Comparison of ENCODE assay signal across 8 mouse cellular contexts in the genomic region with DNA sequence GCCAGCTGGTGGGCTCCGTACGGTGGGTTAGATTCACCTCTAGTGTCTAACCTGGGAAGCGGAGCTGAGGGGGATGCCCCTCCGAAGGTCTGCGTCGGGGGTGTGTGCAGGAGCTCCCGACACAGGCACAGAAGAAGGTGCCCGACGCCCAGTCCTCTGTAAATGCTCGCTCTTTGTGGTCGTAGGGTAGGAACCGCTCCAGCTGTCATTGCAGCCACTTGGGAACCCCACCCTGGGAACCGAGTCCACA. TPM values are rescaled to one million over a fixed set of nuclear protein-coding genes. Genes with fewer than 3 reads are reported as not detected.
DNase-seq lines count a peak whose midpoint lies in the region; ATAC-seq and TF ChIP-seq lines count a peak whose summit lies in the region.

No protein-coding gene starts in this region.

- no peak for TF ChIP-seq CTCF in E14TG2a.4 (conservative IDR thresholded peaks at IDR 0.05; ENCODE audit: low read length)

- no peaks in the 10 kb centered on the region for H3K27me3 ChIP-seq in heart, embryonic 11.5 days (ENCODE audit: control insufficient read depth, insufficient read depth, low read length)
- no peaks in the 10 kb centered on the region for H3K27me3 ChIP-seq in E14TG2a.4 (ENCODE audit: insufficient read depth, low read length)
- H3K27me3 ChIP-seq in forebrain, embryonic 10.5 days (ENCODE audit: poor library complexity, severe bottlenecking) = no peaks in the 10 kb centered on the region
- H3K27me3 ChIP-seq in limb, embryonic 15.5 days = no peaks in the 10 kb centered on the region
- H3K27me3 ChIP-seq in stomach, embryonic 14.5 days (ENCODE audit: control insufficient read depth, insufficient read depth, low read length) = no peaks in the 10 kb centered on the region

- peaks cover 15% of the 10 kb centered on the region for H3K4me1 ChIP-seq in heart, embryonic 11.5 days (ENCODE audit: control insufficient read depth, insufficient read depth, low read length)
- peaks cover 79% of the 10 kb centered on the region for H3K4me1 ChIP-seq in E14TG2a.4 (replicated peaks; ENCODE audit: low read depth, low read length)
- H3K4me1 ChIP-seq in forebrain, embryonic 10.5 days = peaks cover 23% of the 10 kb centered on the region
- peaks cover 23% of the 10 kb centered on the region for H3K4me1 ChIP-seq in limb, embryonic 15.5 days
- peaks cover 13% of the 10 kb centered on the region; the same call in 1 of the 2 replicates for H3K4me1 ChIP-seq in stomach, embryonic 14.5 days (ENCODE audit: control insufficient read depth, insufficient read depth, low read length)

- peak overlapping the region; percentile 82 for H3K4me2 ChIP-seq in heart, embryonic 11.5 days
- peak overlapping the region; percentile 59 for H3K4me2 ChIP-seq in limb, embryonic 15.5 days
- peak overlapping the region; percentile 60 for H3K4me2 ChIP-seq in stomach, embryonic 14.5 days (replicated peaks; ENCODE audit: low read depth, low read length)

- H3K27ac ChIP-seq in heart, embryonic 11.5 days (ENCODE audit: low read depth, low read length) = peak overlapping the region; percentile 93
- peak overlapping the region; percentile 99 for H3K27ac ChIP-seq in forebrain, embryonic 10.5 days
- peak overlapping the region; percentile 97 for H3K27ac ChIP-seq in limb, embryonic 15.5 days
- H3K27ac ChIP-seq in stomach, embryonic 14.5 days (ENCODE audit: low read length) = peak overlapping the region; percentile 94

- peak overlapping the region; percentile 100 for H3K9ac ChIP-seq in heart, embryonic 11.5 days (ENCODE audit: low read depth, low read length)
- peak overlapping the region; percentile 96 for H3K9ac ChIP-seq in limb, embryonic 15.5 days
- H3K9ac ChIP-seq in stomach, embryonic 14.5 days (replicated peaks; ENCODE audit: low read depth, low read length) = peak overlapping the region; percentile 95

- no peak for DNase-seq in heart, adult 11 months
- no peak for DNase-seq in forebrain, embryonic 10.5 days (ENCODE audit: extremely low spot score, low spot score)
- DNase-seq in right cerebral cortex, postnatal 25 days = no peak

- H3K9me3 ChIP-seq in heart, embryonic 11.5 days (replicated peaks; ENCODE audit: control insufficient read depth, low read length) = no peaks in the 10 kb centered on the region
- H3K9me3 ChIP-seq in E14TG2a.4 (ENCODE audit: low read length) = no peaks in the 10 kb centered on the region
- H3K9me3 ChIP-seq in forebrain, embryonic 10.5 days = no peaks in the 10 kb centered on the region
- H3K9me3 ChIP-seq in limb, embryonic 15.5 days = no peaks in the 10 kb centered on the region
- no peaks in the 10 kb centered on the region for H3K9me3 ChIP-seq in stomach, embryonic 14.5 days (ENCODE audit: control insufficient read depth, low read depth, low read length)

- H3K36me3 ChIP-seq in heart, embryonic 11.5 days (ENCODE audit: control insufficient read depth, insufficient read depth, low read length) = peaks cover 22% of the 10 kb centered on the region
- H3K36me3 ChIP-seq in E14TG2a.4 (ENCODE audit: insufficient read depth, low read length) = peaks cover 40% of the 10 kb centered on the region
- H3K36me3 ChIP-seq in forebrain, embryonic 10.5 days (replicated peaks) = peaks cover 39% of the 10 kb centered on the region
- H3K36me3 ChIP-seq in limb, embryonic 15.5 days = peaks cover 37% of the 10 kb centered on the region
- H3K36me3 ChIP-seq in stomach, embryonic 14.5 days (ENCODE audit: control insufficient read depth, insufficient read depth, low read length) = peaks cover 34% of the 10 kb centered on the region

- under 1% methylated on average over 13 of the region's 13 CpGs for WGBS in heart, embryonic 11.5 days (ENCODE audit: insufficient replicate concordance)
- 0% methylated on average over 13 of the region's 13 CpGs for WGBS in forebrain, embryonic 10.5 days
- 0% methylated on average over 13 of the region's 13 CpGs for WGBS in limb, embryonic 15.5 days
- WGBS in stomach, embryonic 14.5 days = under 1% methylated on average over 13 of the region's 13 CpGs

- peak overlapping the region; percentile 99 for H3K4me3 ChIP-seq in heart, embryonic 11.5 days (ENCODE audit: low read depth, low read length)
- H3K4me3 ChIP-seq in E14TG2a.4 (replicated peaks; ENCODE audit: low read length) = peak overlapping the region; percentile 99
- peak overlapping the region; percentile 95 for H3K4me3 ChIP-seq in forebrain, embryonic 10.5 days
- peak overlapping the region; percentile 100 for H3K4me3 ChIP-seq in limb, embryonic 15.5 days
- H3K4me3 ChIP-seq in stomach, embryonic 14.5 days (ENCODE audit: low read depth, low read length) = peak overlapping the region; percentile 99

- peak; percentile 53 for ATAC-seq in heart, embryonic 11.5 days (replicated peaks; ENCODE audit: insufficient number of reproducible peaks, low FRiP score, low TSS enrichment)
- no peak for ATAC-seq in limb, embryonic 15.5 days (ENCODE audit: insufficient number of reproducible peaks, low FRiP score, low TSS enrichment, low read depth)
- ATAC-seq in stomach, embryonic 14.5 days (ENCODE audit: insufficient number of reproducible peaks, insufficient read depth, low FRiP score, low read depth) = peak; percentile 12; the same call in 1 of the 2 replicates
- no peak; the same call in 1 of the 2 replicates for ATAC-seq in granulocyte monocyte progenitor cell, adult 5-6 weeks (replicated peaks; ENCODE audit: poor library complexity, severe bottlenecking)

RNA-seq across cellular contexts. Expression of gene Xbp1, which starts 0.7 kb away (rescaled TPM):
- 141 and 145 TPM in 2 replicates for polyA plus RNA-seq in heart, embryonic 11.5 days (2014; fragmentation: Nextera tagmentation; extraction: Ambion mirVana)
- 93.9 and 99.6 TPM in 2 replicates for polyA plus RNA-seq in forebrain, embryonic 10.5 days (2016; fragmentation: Nextera tagmentation; extraction: Ambion mirVana)
- 238 and 242 TPM in 2 replicates for polyA plus RNA-seq in limb, embryonic 15.5 days (2015; fragmentation: Nextera tagmentation; extraction: Ambion mirVana)
- polyA plus RNA-seq in stomach, embryonic 14.5 days (2014; fragmentation: Nextera tagmentation; extraction: Ambion mirVana) = 164 and 206 TPM in 2 replicates
- 197 TPM in 2 replicates for total RNA-seq in granulocyte monocyte progenitor cell, adult 5-6 weeks (2014; fragmentation: Nextera tagmentation)
- total RNA-seq in granulocyte monocyte progenitor cell, adult 5-6 weeks (2017) = 194 and 200 TPM in 2 replicates

RNA-seq across cellular contexts. Expression of gene Ccdc117, which starts 20.8 kb away (rescaled TPM):
- polyA plus RNA-seq in heart, embryonic 11.5 days (2014; fragmentation: Nextera tagmentation; extraction: Ambion mirVana) = 14.4 and 17.8 TPM in 2 replicates
- 21.5 and 27.2 TPM in 2 replicates for polyA plus RNA-seq in forebrain, embryonic 10.5 days (2016; fragmentation: Nextera tagmentation; extraction: Ambion mirVana)
- polyA plus RNA-seq in limb, embryonic 15.5 days (2015; fragmentation: Nextera tagmentation; extraction: Ambion mirVana) = 16.0 and 17.4 TPM in 2 replicates
- 17.7 and 19.4 TPM in 2 replicates for polyA plus RNA-seq in stomach, embryonic 14.5 days (2014; fragmentation: Nextera tagmentation; extraction: Ambion mirVana)
- total RNA-seq in granulocyte monocyte progenitor cell, adult 5-6 weeks (2014; fragmentation: Nextera tagmentation) = 16.3 and 18.5 TPM in 2 replicates
- 26.1 and 38.3 TPM in 2 replicates for total RNA-seq in granulocyte monocyte progenitor cell, adult 5-6 weeks (2017)

RNA-seq across cellular contexts. Expression of gene Ankrd36, which starts 48.3 kb away (rescaled TPM):
- polyA plus RNA-seq in heart, embryonic 11.5 days (2014; fragmentation: Nextera tagmentation; extraction: Ambion mirVana) = 0.96 TPM in 1 of 2 replicates, not detected in the other
- polyA plus RNA-seq in forebrain, embryonic 10.5 days (2016; fragmentation: Nextera tagmentation; extraction: Ambion mirVana) = not detected in 2 replicates
- polyA plus RNA-seq in limb, embryonic 15.5 days (2015; fragmentation: Nextera tagmentation; extraction: Ambion mirVana) = not detected in 2 replicates
- polyA plus RNA-seq in stomach, embryonic 14.5 days (2014; fragmentation: Nextera tagmentation; extraction: Ambion mirVana) = not detected in 2 replicates
- not detected in 2 replicates for total RNA-seq in granulocyte monocyte progenitor cell, adult 5-6 weeks (2014; fragmentation: Nextera tagmentation)
- not detected in 2 replicates for total RNA-seq in granulocyte monocyte progenitor cell, adult 5-6 weeks (2017)

Comparison
In these comparisons a context has a peak if more than half of its experiments do, and no peak if none do; other contexts are left out.
1. ATAC-seq: peak in heart, embryonic 11.5 days (single experiment) and stomach, embryonic 14.5 days (single experiment); none in limb, embryonic 15.5 days (single experiment) and granulocyte monocyte progenitor cell, adult 5-6 weeks (single experiment).
2. Peak in every context shown above with its lines, with median percentiles within 50 percentile points of each other: H3K27ac ChIP-seq, H3K4me2 ChIP-seq, H3K4me3 ChIP-seq and H3K9ac ChIP-seq.